Mouse (Mus musculus): Measurements from ENCODE around the gene Rbms3. TPM values are rescaled to one million over a fixed set of nuclear protein-coding genes. Genes with fewer than 3 reads are reported as not detected.

Rbms3 gene
- total RNA-seq, 1 experiment: 2.2 TPM

- TF ChIP-seq CHD2 (IDR thresholded peaks at IDR 0.05; ENCODE audit: low read depth, low read length) (no peak), HCFC1 (IDR thresholded peaks at IDR 0.05; ENCODE audit: borderline replicate concordance, insufficient read depth, low read length) (no peak), ZC3H11A (IDR thresholded peaks at IDR 0.05; ENCODE audit: borderline replicate concordance, low read depth, low read length) (no peak), MAFK (IDR thresholded peaks at IDR 0.05; ENCODE audit: insufficient read depth, low read depth, low read length) (no peak), ZNF384 (IDR thresholded peaks at IDR 0.05; ENCODE audit: low read depth, low read length) (no peak)
- no peaks in the 10 kb centered on the region for H3K9me3 ChIP-seq (ENCODE audit: control insufficient read depth, insufficient read depth, low read depth, low read length)
- H3K9ac ChIP-seq (ENCODE audit: insufficient read depth, low read depth, low read length, poor library complexity, severe bottlenecking): no peak overlapping the region
- no peak overlapping the region for H3K27ac ChIP-seq (ENCODE audit: insufficient read depth, low read depth, low read length, poor library complexity, severe bottlenecking)
- in situ Hi-C loops (cut with MboI; ENCODE audit: low sequenced_read_pairs in 2 of 2, unreplicated experiment in 2 of 2): no loop called here
- H3K4me3 ChIP-seq (ENCODE audit: insufficient read depth in 1 of 2, low read depth in 1 of 2, low read length in 2 of 2, poor library complexity in 1 of 2, severe bottlenecking in 1 of 2): no peak overlapping the region
- no peaks in the 10 kb centered on the region for H3K36me3 ChIP-seq (ENCODE audit: control insufficient read depth, insufficient read depth, low read length, poor library complexity, severe bottlenecking)
- H3K4me1 ChIP-seq (ENCODE audit: control insufficient read depth in 2 of 2, insufficient read depth in 2 of 2, low read length in 2 of 2, poor library complexity in 1 of 2): no peaks in the 10 kb centered on the region
- no peak for DNase-seq (ENCODE audit: low read depth, low spot score)
Measured at GRCm38 (mm10) chr9:117330681-117331080, 299.0 kb downstream of the Rbms3 start.

- Histone ChIP-seq H3K4me1 (ENCODE audit: control insufficient read depth in 2 of 2, insufficient read depth in 2 of 2, low read length in 2 of 2, poor library complexity in 1 of 2) (no peaks in the 10 kb centered on the region), H3K36me3 (ENCODE audit: control insufficient read depth, insufficient read depth, low read length, poor library complexity, severe bottlenecking) (no peaks in the 10 kb centered on the region), H3K9me3 (ENCODE audit: control insufficient read depth, insufficient read depth, low read depth, low read length) (no peaks in the 10 kb centered on the region), H3K27ac (ENCODE audit: insufficient read depth, low read depth, low read length, poor library complexity, severe bottlenecking) (no peak overlapping the region), H3K4me3 (ENCODE audit: insufficient read depth in 1 of 2, low read depth in 1 of 2, low read length in 2 of 2, poor library complexity in 1 of 2, severe bottlenecking in 1 of 2) (no peak overlapping the region), H3K9ac (ENCODE audit: insufficient read depth, low read depth, low read length, poor library complexity, severe bottlenecking) (no peak overlapping the region)
- in situ Hi-C loops (cut with MboI; ENCODE audit: low sequenced_read_pairs in 2 of 2, unreplicated experiment in 2 of 2): no loop called here
- no peak for DNase-seq (ENCODE audit: low read depth, low spot score)
- TF ChIP-seq ZC3H11A (IDR thresholded peaks at IDR 0.05; ENCODE audit: borderline replicate concordance, low read depth, low read length): no peak
- TF ChIP-seq MAFK (IDR thresholded peaks at IDR 0.05; ENCODE audit: insufficient read depth, low read depth, low read length): no peak
- TF ChIP-seq ZNF384 (IDR thresholded peaks at IDR 0.05; ENCODE audit: low read depth, low read length): no peak
- TF ChIP-seq HCFC1 (IDR thresholded peaks at IDR 0.05; ENCODE audit: borderline replicate concordance, insufficient read depth, low read length): no peak
- TF ChIP-seq CHD2 (IDR thresholded peaks at IDR 0.05; ENCODE audit: low read depth, low read length): no peak
Measured at GRCm38 (mm10) chr9:117319271-117319670, 310.4 kb downstream of the Rbms3 start.

- Histone ChIP-seq H3K9me3 (ENCODE audit: control insufficient read depth, insufficient read depth, low read depth, low read length) (no peaks in the 10 kb centered on the region), H3K4me3 (ENCODE audit: insufficient read depth in 1 of 2, low read depth in 1 of 2, low read length in 2 of 2, poor library complexity in 1 of 2, severe bottlenecking in 1 of 2) (no peak overlapping the region), H3K36me3 (ENCODE audit: control insufficient read depth, insufficient read depth, low read length, poor library complexity, severe bottlenecking) (no peaks in the 10 kb centered on the region), H3K4me1 (ENCODE audit: control insufficient read depth in 2 of 2, insufficient read depth in 2 of 2, low read length in 2 of 2, poor library complexity in 1 of 2) (no peaks in the 10 kb centered on the region), H3K9ac (ENCODE audit: insufficient read depth, low read depth, low read length, poor library complexity, severe bottlenecking) (no peak overlapping the region), H3K27ac (ENCODE audit: insufficient read depth, low read depth, low read length, poor library complexity, severe bottlenecking) (no peak overlapping the region)
- DNase-seq (ENCODE audit: low read depth, low spot score): no peak
- in situ Hi-C loops (cut with MboI; ENCODE audit: low sequenced_read_pairs in 2 of 2, unreplicated experiment in 2 of 2): no loop called here
- TF ChIP-seq CHD2 (IDR thresholded peaks at IDR 0.05; ENCODE audit: low read depth, low read length): no peak
- no peak for TF ChIP-seq HCFC1 (IDR thresholded peaks at IDR 0.05; ENCODE audit: borderline replicate concordance, insufficient read depth, low read length)
- TF ChIP-seq ZC3H11A (IDR thresholded peaks at IDR 0.05; ENCODE audit: borderline replicate concordance, low read depth, low read length): no peak
- TF ChIP-seq MAFK (IDR thresholded peaks at IDR 0.05; ENCODE audit: insufficient read depth, low read depth, low read length): no peak
- TF ChIP-seq ZNF384 (IDR thresholded peaks at IDR 0.05; ENCODE audit: low read depth, low read length): no peak
Measured at GRCm38 (mm10) chr9:117318461-117318860, 311.3 kb downstream of the Rbms3 start.

GRCm38 (mm10) chr9:117317251-117317650, 312.5 kb downstream of the Rbms3 start:
- Histone ChIP-seq H3K9me3 (ENCODE audit: control insufficient read depth, insufficient read depth, low read depth, low read length) (no peaks in the 10 kb centered on the region), H3K4me1 (ENCODE audit: control insufficient read depth in 2 of 2, insufficient read depth in 2 of 2, low read length in 2 of 2, poor library complexity in 1 of 2) (no peaks in the 10 kb centered on the region), H3K9ac (ENCODE audit: insufficient read depth, low read depth, low read length, poor library complexity, severe bottlenecking) (no peak overlapping the region), H3K36me3 (ENCODE audit: control insufficient read depth, insufficient read depth, low read length, poor library complexity, severe bottlenecking) (no peaks in the 10 kb centered on the region), H3K27ac (ENCODE audit: insufficient read depth, low read depth, low read length, poor library complexity, severe bottlenecking) (no peak overlapping the region), H3K4me3 (ENCODE audit: insufficient read depth in 1 of 2, low read depth in 1 of 2, low read length in 2 of 2, poor library complexity in 1 of 2, severe bottlenecking in 1 of 2) (no peak overlapping the region)
- DNase-seq (ENCODE audit: low read depth, low spot score): peak; percentile 19
- TF ChIP-seq ZC3H11A (IDR thresholded peaks at IDR 0.05; ENCODE audit: borderline replicate concordance, low read depth, low read length): no peak
- no peak for TF ChIP-seq CHD2 (IDR thresholded peaks at IDR 0.05; ENCODE audit: low read depth, low read length)
- no peak for TF ChIP-seq ZNF384 (IDR thresholded peaks at IDR 0.05; ENCODE audit: low read depth, low read length)
- TF ChIP-seq HCFC1 (IDR thresholded peaks at IDR 0.05; ENCODE audit: borderline replicate concordance, insufficient read depth, low read length): no peak
- TF ChIP-seq MAFK (IDR thresholded peaks at IDR 0.05; ENCODE audit: insufficient read depth, low read depth, low read length): no peak
- in situ Hi-C loops (cut with MboI; ENCODE audit: low sequenced_read_pairs in 2 of 2, unreplicated experiment in 2 of 2): no loop called here

- Histone ChIP-seq H3K9me3 (ENCODE audit: control insufficient read depth, insufficient read depth, low read depth, low read length) (no peaks in the 10 kb centered on the region), H3K36me3 (ENCODE audit: control insufficient read depth, insufficient read depth, low read length, poor library complexity, severe bottlenecking) (no peaks in the 10 kb centered on the region), H3K9ac (ENCODE audit: insufficient read depth, low read depth, low read length, poor library complexity, severe bottlenecking) (no peak overlapping the region), H3K4me1 (ENCODE audit: control insufficient read depth in 2 of 2, insufficient read depth in 2 of 2, low read length in 2 of 2, poor library complexity in 1 of 2) (no peaks in the 10 kb centered on the region), H3K4me3 (ENCODE audit: insufficient read depth in 1 of 2, low read depth in 1 of 2, low read length in 2 of 2, poor library complexity in 1 of 2, severe bottlenecking in 1 of 2) (no peak overlapping the region), H3K27ac (ENCODE audit: insufficient read depth, low read depth, low read length, poor library complexity, severe bottlenecking) (no peak overlapping the region)
- no peak for DNase-seq (ENCODE audit: low read depth, low spot score)
- in situ Hi-C loops (cut with MboI; ENCODE audit: low sequenced_read_pairs in 2 of 2, unreplicated experiment in 2 of 2): no loop called here
- no peak for TF ChIP-seq ZC3H11A (IDR thresholded peaks at IDR 0.05; ENCODE audit: borderline replicate concordance, low read depth, low read length)
- TF ChIP-seq ZNF384 (IDR thresholded peaks at IDR 0.05; ENCODE audit: low read depth, low read length): no peak
- TF ChIP-seq HCFC1 (IDR thresholded peaks at IDR 0.05; ENCODE audit: borderline replicate concordance, insufficient read depth, low read length): no peak
- no peak for TF ChIP-seq MAFK (IDR thresholded peaks at IDR 0.05; ENCODE audit: insufficient read depth, low read depth, low read length)
- TF ChIP-seq CHD2 (IDR thresholded peaks at IDR 0.05; ENCODE audit: low read depth, low read length): no peak
Measured at GRCm38 (mm10) chr9:117313642-117314041, 316.1 kb downstream of the Rbms3 start.

Measured in ES-E14 (cell line).